Mouse (Mus musculus) brain, adult 2 months (tissue): ENCODE data around the gene Ssh2.
"Not testable (repeated sequence)": the region's sequence is repeated elsewhere in the genome, so short reads cannot be mapped to it uniquely, and the experiment has no call there.

Experiments
- DNase-seq: peaks from one replicate; pipeline ENCODE4 v3.0.0; 2011; ENCODE audit warnings: low read depth, low spot score

The Ssh2 gene

DNA sequence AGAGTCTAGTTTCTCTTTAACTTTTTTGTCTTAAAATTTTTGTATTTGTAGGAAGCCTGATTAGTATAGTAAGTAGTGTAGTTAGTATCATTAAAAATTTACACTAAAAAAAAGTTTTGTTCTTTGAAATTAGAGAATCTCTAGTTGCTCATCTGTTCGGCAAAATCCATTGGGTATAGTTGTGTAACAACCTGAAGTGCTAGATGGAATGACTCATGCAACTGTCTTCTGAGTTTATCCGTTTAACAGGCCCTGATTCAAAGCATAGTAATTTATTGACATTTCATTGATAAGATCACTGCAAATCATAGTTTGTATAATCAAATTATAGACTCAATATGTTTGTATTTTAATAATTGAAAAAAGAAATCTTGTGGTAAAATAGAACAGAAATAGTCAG, 14.7 kb downstream of the Ssh2 start:
- peak; percentile 16 for DNase-seq

DNA sequence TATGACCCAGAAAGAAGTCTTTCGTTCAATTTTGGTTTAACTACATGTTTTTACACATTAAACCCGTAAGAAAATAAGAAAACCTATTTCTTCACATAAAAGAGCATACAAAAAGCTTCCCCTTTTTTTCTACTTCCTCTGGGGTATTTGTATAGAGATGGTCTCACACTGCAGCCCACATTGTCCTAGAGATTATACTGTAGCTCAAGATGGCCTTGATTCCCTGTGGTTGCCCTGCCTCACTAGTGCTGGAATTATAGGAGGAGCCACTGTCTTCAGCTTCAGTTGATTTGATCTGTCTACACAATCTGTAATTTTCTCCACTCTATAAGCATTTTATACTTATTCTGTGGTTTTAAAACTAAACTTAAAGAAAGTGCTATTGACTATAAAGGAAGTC, 15.4 kb downstream of the Ssh2 start:
- DNase-seq: no peak

GRCm38 (mm10) chr11:77235267-77235666, 19.2 kb downstream of the Ssh2 start:
- DNase-seq: no peak

- no peak for DNase-seq
Observed at GRCm38 (mm10) chr11:77239658-77240345, 23.7 kb downstream of the Ssh2 start.

DNA sequence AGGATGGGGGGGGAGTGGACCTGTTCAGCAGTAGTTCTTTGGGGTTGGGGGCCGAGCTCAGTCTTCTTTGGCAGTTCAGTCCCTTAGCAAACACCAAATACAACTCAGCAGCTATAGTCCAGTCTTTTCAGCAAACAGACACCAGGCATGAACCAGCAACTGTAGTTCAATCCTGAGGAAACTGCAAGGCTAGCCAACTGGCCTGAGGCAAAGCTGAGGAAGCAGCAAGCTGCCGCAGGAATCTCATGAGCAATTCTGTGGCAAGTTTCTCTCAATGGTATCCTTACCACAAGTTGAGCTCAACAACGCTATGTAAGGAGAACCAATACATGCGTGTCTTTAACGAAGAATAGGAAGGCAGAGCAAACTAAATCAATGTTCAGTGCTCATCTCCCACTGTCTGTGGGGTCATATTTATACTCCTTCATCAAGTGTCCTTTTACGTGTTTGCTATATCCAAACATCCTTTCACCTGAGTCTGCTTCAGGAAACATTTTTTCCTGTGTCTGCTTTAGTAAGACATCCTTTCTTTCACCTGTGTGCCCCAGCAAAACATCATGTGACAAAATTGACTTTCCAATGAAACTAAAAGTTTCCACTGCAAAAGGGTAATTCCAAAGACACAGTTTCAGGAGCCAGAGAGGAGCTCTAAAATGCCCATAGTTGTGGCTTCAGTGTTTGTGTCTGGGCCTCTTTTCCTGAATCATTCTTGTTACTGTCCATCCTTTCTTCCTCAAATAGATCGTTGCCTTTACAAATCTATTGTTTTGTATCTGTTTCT, 24.6 kb downstream of the Ssh2 start:
- DNase-seq: no peak

DNA sequence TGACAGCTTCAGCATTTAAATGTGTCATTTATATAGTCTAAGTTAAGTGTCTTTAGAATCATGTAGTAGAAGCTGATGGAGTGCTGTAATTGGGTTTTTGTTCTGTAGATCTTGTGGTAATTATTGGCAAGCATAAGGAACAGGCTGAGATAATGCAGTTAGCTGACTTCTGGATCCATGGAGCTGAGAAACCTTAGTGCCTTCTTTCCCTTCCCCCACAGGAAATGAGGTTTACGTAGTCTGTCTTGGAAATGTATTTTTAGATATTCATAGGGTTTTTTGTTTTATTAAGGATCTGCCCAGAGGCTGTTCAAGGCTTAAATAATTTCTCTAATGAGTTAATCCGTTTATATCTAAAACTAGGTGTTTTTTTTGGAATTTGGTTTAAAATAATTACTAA, 26.8 kb downstream of the Ssh2 start:
- DNase-seq: no peak

- DNase-seq: no peak
Observed at GRCm38 (mm10) chr11:77252826-77253225, 36.7 kb downstream of the Ssh2 start.

DNA sequence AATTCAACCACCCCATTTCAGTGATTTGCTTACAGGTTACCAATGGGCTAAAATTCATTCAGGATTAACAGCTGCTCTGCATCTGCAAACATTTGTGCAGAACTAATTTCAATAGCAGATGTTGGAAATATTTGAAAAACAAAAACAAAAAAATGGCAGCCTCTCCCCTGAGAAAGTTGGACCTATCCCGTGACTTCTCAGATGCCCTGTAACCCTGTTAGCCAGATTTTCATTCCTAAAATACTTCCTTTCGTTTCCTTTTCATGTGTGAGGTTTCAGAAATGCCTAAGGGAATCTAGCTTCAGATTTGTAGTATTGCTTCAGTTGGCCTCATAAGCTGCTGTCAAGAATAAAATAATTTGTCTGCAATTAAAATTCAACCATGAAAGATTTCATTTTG, 43.4 kb downstream of the Ssh2 start:
- DNase-seq: no peak

- DNase-seq: peak; percentile 61
Observed at GRCm38 (mm10) chr11:77267401-77267800, 51.3 kb downstream of the Ssh2 start.

GRCm38 (mm10) chr11:77276000-77276399, 59.9 kb downstream of the Ssh2 start:
- no peak for DNase-seq

- DNase-seq: not testable (repeated sequence)
Observed at GRCm38 (mm10) chr11:77278538-77278937, 62.5 kb downstream of the Ssh2 start.

DNA sequence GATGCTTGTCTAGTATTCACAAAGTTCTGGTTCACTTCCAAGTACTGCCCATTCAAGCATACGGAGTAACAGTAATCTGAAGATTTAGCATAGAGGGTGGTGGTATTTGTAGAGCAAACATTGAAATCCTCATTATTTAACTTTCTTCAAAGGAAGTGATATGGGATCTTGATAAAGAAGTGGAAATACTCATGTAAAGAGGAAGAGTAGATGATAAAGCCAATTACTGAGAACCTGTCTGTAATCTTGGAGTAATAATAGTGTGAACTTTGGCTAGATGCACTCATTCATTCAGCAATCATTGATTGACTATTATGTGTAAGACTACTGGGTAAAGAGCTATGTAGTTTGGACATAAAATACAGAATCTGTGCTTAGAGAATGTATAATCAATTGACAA, 64.1 kb downstream of the Ssh2 start:
- no peak for DNase-seq

- DNase-seq: no peak
Observed at GRCm38 (mm10) chr11:77291447-77291846, 75.4 kb downstream of the Ssh2 start.

- DNase-seq: not testable (repeated sequence)
Observed at GRCm38 (mm10) chr11:77293673-77294072, 77.6 kb downstream of the Ssh2 start.

DNA sequence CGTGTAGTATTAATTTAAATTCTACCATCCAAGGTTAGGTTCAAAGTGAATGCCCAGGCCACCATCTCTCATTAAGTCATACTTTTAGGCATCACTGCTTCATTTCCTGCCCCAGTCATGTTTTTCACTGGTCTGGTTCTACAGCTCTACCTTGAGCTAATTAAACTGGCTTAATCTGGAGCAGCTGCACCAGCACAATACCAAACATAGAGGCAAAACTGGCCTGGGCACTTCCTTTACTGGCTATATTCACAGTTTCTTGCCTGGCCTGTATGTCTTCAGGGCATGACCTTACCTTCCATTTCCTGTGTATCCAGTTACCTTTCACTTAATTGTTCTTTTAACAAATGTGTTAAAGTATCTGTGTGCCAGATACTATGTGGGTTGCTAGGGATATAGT, 81.2 kb downstream of the Ssh2 start:
- no peak for DNase-seq

DNA sequence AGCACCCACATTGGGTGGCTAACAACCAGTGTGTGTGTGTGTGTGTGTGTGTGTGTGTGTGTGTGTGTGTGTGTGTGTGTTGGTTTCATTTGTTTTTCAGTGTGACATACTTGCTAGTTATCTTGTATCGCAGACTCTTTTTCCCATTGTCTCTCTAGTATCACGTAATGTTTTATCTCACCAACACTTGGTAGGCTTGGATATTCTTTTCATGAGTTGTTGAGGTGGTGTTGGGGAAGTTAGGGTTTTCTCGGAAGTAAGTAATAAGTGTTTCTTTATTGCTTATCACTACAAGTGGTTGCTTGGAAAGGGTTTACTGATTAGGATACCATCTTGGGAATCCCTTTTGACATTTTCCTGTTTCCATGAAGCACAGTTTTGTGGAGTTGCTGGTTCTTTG, 91.1 kb downstream of the Ssh2 start:
- no peak for DNase-seq

DNA sequence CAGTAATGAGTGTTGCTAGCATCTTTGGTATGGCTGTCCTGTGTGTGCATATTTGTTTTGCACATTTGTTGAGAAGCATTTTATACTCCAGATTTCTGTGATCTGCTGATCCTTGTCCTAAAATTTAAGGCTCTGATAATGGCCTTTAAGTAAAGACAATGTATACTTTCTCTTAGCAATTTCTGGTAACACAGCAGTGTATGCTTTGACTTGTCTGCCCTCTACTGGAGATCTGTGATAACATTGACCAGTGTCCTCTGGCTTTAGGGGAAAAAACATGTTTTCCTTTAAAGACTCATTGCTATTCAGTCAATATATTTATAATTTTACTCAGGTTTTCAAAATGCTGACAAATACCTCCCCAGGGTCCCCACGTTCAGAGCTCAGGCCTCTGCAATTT, 92.4 kb downstream of the Ssh2 start:
- DNase-seq: peak; percentile 73

DNA sequence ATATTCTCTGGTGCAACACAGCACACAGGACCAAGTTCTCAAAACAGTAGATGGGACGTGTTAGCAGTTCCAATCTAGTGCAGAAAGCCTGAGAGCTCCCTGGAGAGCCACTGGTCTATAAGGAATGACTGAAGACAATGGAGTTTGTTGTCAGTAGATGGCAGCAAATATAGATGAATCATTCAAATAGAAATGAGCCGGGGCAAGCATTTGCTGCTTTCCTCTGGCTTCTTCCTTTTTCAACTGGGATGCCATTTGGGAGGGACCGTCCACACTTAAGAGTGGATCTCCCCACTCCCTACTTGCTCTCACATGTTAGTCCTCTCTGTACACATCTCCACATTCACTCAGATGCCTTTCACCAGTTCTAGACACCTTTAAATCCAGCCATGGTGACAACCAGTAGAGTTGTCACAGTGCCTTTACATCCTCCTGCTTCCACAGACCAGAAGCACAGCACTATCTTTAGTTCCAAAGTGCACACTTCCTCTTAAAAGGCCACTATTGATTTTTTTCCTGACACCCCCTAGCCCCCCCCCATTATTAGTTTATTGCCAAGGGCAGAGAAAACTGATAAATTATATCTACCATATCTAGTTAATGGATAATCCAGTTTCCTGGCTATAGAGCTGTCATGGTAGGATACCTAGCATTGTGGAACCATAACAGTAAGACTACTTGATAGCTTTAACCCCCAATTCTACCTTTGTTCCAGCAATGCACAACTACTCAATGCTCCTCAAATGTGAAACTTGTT, 101.8 kb downstream of the Ssh2 start:
- peak; percentile 62 for DNase-seq

DNA sequence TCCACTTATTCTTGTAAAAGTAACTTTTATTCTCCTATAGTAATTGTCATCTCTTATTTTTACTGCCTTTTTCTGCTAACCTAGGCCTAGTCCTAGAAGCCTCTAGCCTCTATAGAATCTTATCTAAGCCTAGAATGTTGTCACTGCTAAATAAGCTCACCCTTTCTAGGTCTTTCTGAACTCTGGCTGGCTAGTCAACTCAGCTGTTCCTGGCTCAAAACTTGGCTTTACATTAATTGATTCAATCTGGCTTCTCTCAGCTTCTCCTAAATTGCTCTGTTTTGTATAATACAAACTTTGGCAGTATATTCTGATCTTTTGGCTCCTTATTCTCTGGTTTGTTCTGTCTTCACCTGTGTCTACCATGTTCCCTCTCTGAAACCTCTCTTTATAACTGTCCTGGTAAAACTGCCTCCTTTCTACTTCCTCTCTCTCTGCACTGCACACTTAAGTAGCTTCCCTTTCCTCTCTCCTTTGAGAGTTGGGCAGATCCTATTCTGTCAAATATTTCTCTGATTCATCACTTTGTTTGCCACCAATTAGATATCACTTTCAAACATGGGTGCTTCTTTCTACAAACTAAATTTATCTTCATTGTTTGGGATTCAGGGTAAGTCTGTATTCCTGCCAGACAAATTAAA, 102.5 kb downstream of the Ssh2 start:
- DNase-seq: no peak

GRCm38 (mm10) chr11:77321214-77321613, 105.1 kb downstream of the Ssh2 start:
- peak; percentile 17 for DNase-seq

GRCm38 (mm10) chr11:77330529-77330928, 114.4 kb downstream of the Ssh2 start:
- no peak for DNase-seq

- no peak for DNase-seq
Observed at GRCm38 (mm10) chr11:77347273-77347672, 131.2 kb downstream of the Ssh2 start.
